Mouse (Mus musculus) Muller cell, postnatal 12 days (primary cell): ENCODE results near the gene Hvcn1.
A peak's percentile ranks its signal among the peaks of the same experiment; 100 is the strongest.

Experiments used
- DNase-seq: peaks from one replicate; pipeline ENCODE4 v3.0.0-alpha.2; 2015; ENCODE audit errors: inconsistent ontology term

Hvcn1 gene

GRCm38 (mm10) chr5:122234319-122235195, 28.0 kb downstream of the Hvcn1 start:
- DNase-seq: no peak

GRCm38 (mm10) chr5:122235196-122235836, 28.7 kb downstream of the Hvcn1 start:
- DNase-seq: no peak

GRCm38 (mm10) chr5:122237200-122237599, 30.6 kb downstream of the Hvcn1 start:
- DNase-seq: no peak

- DNase-seq: no peak
Observed at GRCm38 (mm10) chr5:122239618-122240017, 33.0 kb downstream of the Hvcn1 start.

- DNase-seq: no peak
Observed at GRCm38 (mm10) chr5:122240521-122240920, 33.9 kb downstream of the Hvcn1 start.

- DNase-seq: no peak
Observed at GRCm38 (mm10) chr5:122240989-122241388, 34.4 kb downstream of the Hvcn1 start.

GRCm38 (mm10) chr5:122242521-122243123, 36.0 kb downstream of the Hvcn1 start:
- no peak for DNase-seq

- no peak for DNase-seq
Observed at GRCm38 (mm10) chr5:122243781-122244523, 37.3 kb downstream of the Hvcn1 start.

GRCm38 (mm10) chr5:122245186-122245585, 38.6 kb downstream of the Hvcn1 start:
- DNase-seq: no peak

- no peak for DNase-seq
Observed at GRCm38 (mm10) chr5:122246547-122247167, 40.1 kb downstream of the Hvcn1 start.

GRCm38 (mm10) chr5:122247529-122247928, 40.9 kb downstream of the Hvcn1 start:
- no peak for DNase-seq

GRCm38 (mm10) chr5:122247934-122248333, 41.3 kb downstream of the Hvcn1 start:
- DNase-seq: no peak

GRCm38 (mm10) chr5:122249281-122249680, 42.7 kb downstream of the Hvcn1 start:
- no peak for DNase-seq

GRCm38 (mm10) chr5:122251895-122252606, 45.4 kb downstream of the Hvcn1 start:
- DNase-seq: no peak

- DNase-seq: no peak
Observed at GRCm38 (mm10) chr5:122258027-122258741, 51.6 kb downstream of the Hvcn1 start.

- no peak for DNase-seq
Observed at GRCm38 (mm10) chr5:122262104-122262503, 55.5 kb downstream of the Hvcn1 start.

- DNase-seq: peak; percentile 93
Observed at GRCm38 (mm10) chr5:122263933-122264905, 57.6 kb downstream of the Hvcn1 start, which contains the start of gene Tctn1. TSS of gene Tctn1 (minus strand) at chr5:122264460.

GRCm38 (mm10) chr5:122265187-122265586, 58.6 kb downstream of the Hvcn1 start:
- no peak for DNase-seq

- no peak for DNase-seq
Observed at GRCm38 (mm10) chr5:122265942-122266341, 59.3 kb downstream of the Hvcn1 start.
